ENCODE assay signal across 32 mouse cellular contexts in genomic region chr12:116236658-116237057, GRCm38 (mm10). TPM values are rescaled to one million over a fixed set of nuclear protein-coding genes. Genes with fewer than 3 reads are reported as not detected.
"Had no signal": no experiment of that assay in that cellular context is flagged by ENCODE, and none has a peak within 500 bp of the region (broad histone marks: within the 10 kb centered on the region; RNA-seq: fewer than 3 reads in every experiment).

No protein-coding gene starts in this region.

- H3K27me3 ChIP-seq: limb, embryonic 13.5 days; liver, embryonic 13.5 days; neural tube, embryonic 12.5 days; neural tube, embryonic 15.5 days; stomach, embryonic 15.5 days had no signal

- H3K9ac ChIP-seq: limb, embryonic 13.5 days; liver, embryonic 13.5 days; neural tube, embryonic 12.5 days; neural tube, embryonic 15.5 days; stomach, embryonic 15.5 days had no signal

- H3K36me3 ChIP-seq: liver, embryonic 13.5 days; neural tube, embryonic 12.5 days had no signal

- H3K9me3 ChIP-seq: limb, embryonic 10.5 days; limb, embryonic 13.5 days; liver, embryonic 13.5 days; neural tube, embryonic 12.5 days; neural tube, embryonic 15.5 days; stomach, embryonic 15.5 days had no signal

- H3K4me1 ChIP-seq: limb, embryonic 10.5 days; liver, embryonic 13.5 days; neural tube, embryonic 12.5 days; neural tube, embryonic 15.5 days; stomach, embryonic 15.5 days had no signal

- DNase-seq: kidney, adult 9 months; kidney, postnatal 14 days; layer of hippocampus, adult 9-11 months; liver; liver, embryonic 13.5 days; lung, adult 2 months; lung, postnatal 14 days; lung, postnatal 4 days; midbrain, embryonic 14.5 days; retina, postnatal 1 day; right cerebral cortex, postnatal 14 days; right cerebral cortex, postnatal 4 days; spleen, adult 18-20 months; thymus, postnatal 25 days had no signal

- H3K4me2 ChIP-seq: limb, embryonic 13.5 days; liver, embryonic 13.5 days; midbrain, embryonic 11.5 days; neural tube, embryonic 12.5 days; neural tube, embryonic 15.5 days; stomach, embryonic 15.5 days had no signal

- H3K4me3 ChIP-seq: layer of hippocampus, adult 2 months; limb, embryonic 10.5 days; limb, embryonic 13.5 days; liver, embryonic 13.5 days; neural tube, embryonic 12.5 days; neural tube, embryonic 15.5 days; stomach, embryonic 15.5 days had no signal

- H3K27ac ChIP-seq: layer of hippocampus, adult 2 months; limb, embryonic 10.5 days; limb, embryonic 13.5 days; liver, embryonic 13.5 days; neural tube, embryonic 12.5 days; neural tube, embryonic 15.5 days; stomach, embryonic 15.5 days had no signal

RNA-seq across cellular contexts. Expression of gene Gm11027, which starts 38.5 kb away (rescaled TPM):
- total RNA-seq: layer of hippocampus, adult 2 months; layer of hippocampus, postnatal 25 days; left cerebral cortex, adult 18-20 months; left cerebral cortex, postnatal 25 days; megakaryocyte progenitor cell, adult 5-6 weeks; megakaryocyte-erythroid progenitor cell, adult 5-6 weeks; midbrain, postnatal 0 days had no signal
- polyA plus RNA-seq: kidney, embryonic 16.5 days; large intestine, adult 2 months; limb, embryonic 10.5 days; limb, embryonic 13.5 days; liver, embryonic 13.5 days; liver, embryonic 16.5 days; lung, adult 2 months; lung, embryonic 16.5 days; midbrain, embryonic 11.5 days; midbrain, embryonic 14.5 days; midbrain, postnatal 0 days; neural tube, embryonic 12.5 days; neural tube, embryonic 15.5 days; stomach, embryonic 15.5 days; thymus, postnatal 0 days had no signal
